25 mouse cellular contexts compared by ENCODE assay signal in genomic region chr13:30031684-30032335, GRCm38 (mm10). TPM values are rescaled to one million over a fixed set of nuclear protein-coding genes. Genes with fewer than 3 reads are reported as not detected.
DNase-seq lines count a peak whose midpoint lies in the region; ATAC-seq and TF ChIP-seq lines count a peak whose summit lies in the region.
"Had no signal": no experiment of that assay in that cellular context is flagged by ENCODE, and none has a peak within 500 bp of the region (broad histone marks: within the 10 kb centered on the region; RNA-seq: fewer than 3 reads in every experiment).

No protein-coding gene starts in this region.

- no peak overlapping the region for H3K4me3 ChIP-seq in heart, embryonic 11.5 days (ENCODE audit: low read depth, low read length)
- H3K4me3 ChIP-seq in MEL (ENCODE audit: control insufficient read depth in 1 of 2, insufficient read depth in 1 of 2, low read depth in 2 of 2, low read length in 2 of 2) = no peak overlapping the region
- H3K4me3 ChIP-seq: embryonic facial prominence, embryonic 13.5 days; gastrocnemius, adult 2 months; hindbrain, embryonic 15.5 days; limb, embryonic 10.5 days; midbrain, embryonic 10.5 days; myocyte; neural tube, embryonic 13.5 days had no signal

- no peak overlapping the region for H3K27ac ChIP-seq in heart, embryonic 11.5 days (ENCODE audit: low read depth, low read length)
- no peak overlapping the region for H3K27ac ChIP-seq in MEL (ENCODE audit: control insufficient read depth, low read depth, low read length)
- H3K27ac ChIP-seq: embryonic facial prominence, embryonic 13.5 days; gastrocnemius, adult 2 months; hindbrain, embryonic 15.5 days; limb, embryonic 10.5 days; midbrain, embryonic 10.5 days; neural tube, embryonic 13.5 days had no signal

- peak; percentile 84 for DNase-seq in heart, adult 11 months
- peak; percentile 11 for DNase-seq in MEL (ENCODE audit: low read depth, low spot score)
- DNase-seq in MN1 (ENCODE audit: low spot score) = peak; percentile 25
- DNase-seq in gonadal fat pad, adult 2 months (ENCODE audit: low read depth) = peak; percentile 51
- no peak for DNase-seq in spleen, postnatal 36 days (ENCODE audit: low spot score in 2 of 2)
- no peak for DNase-seq in layer of hippocampus, postnatal 10 days (ENCODE audit: low spot score in 2 of 2)
- DNase-seq: gastrocnemius, adult 2 months; heart, adult 18-20 months; kidney, adult 11 months; kidney, postnatal 4 days; layer of hippocampus, adult 9-11 months; liver; liver, postnatal 0 days; lung, postnatal 10 days; right cerebral cortex, adult 18-20 months had no signal

- no peak for TF ChIP-seq RAD21 in MEL (IDR thresholded peaks at IDR 0.05; ENCODE audit: low read depth, low read length)

- WGBS in heart, embryonic 11.5 days (ENCODE audit: insufficient replicate concordance) = 72% methylated on average over 13 of the region's 13 CpGs

- no peaks in the 10 kb centered on the region for H3K4me1 ChIP-seq in heart, embryonic 11.5 days (ENCODE audit: control insufficient read depth, insufficient read depth, low read length)
- no peaks in the 10 kb centered on the region for H3K4me1 ChIP-seq in MEL (ENCODE audit: control insufficient read depth in 1 of 2, insufficient read depth in 2 of 2, low read length in 2 of 2)
- H3K4me1 ChIP-seq: embryonic facial prominence, embryonic 13.5 days; hindbrain, embryonic 15.5 days; limb, embryonic 10.5 days; midbrain, embryonic 10.5 days; neural tube, embryonic 13.5 days had no signal

- TF ChIP-seq CTCF in MEL (IDR thresholded peaks at IDR 0.05 in 2 of 3, conservative IDR thresholded peaks at IDR 0.05 in 1 of 3; ENCODE audit: control insufficient read depth in 1 of 3, insufficient read depth in 1 of 3, low read depth in 2 of 3, low read length in 3 of 3, poor library complexity in 1 of 3, severe bottlenecking in 1 of 3) = no peak

- H3K9me3 ChIP-seq in heart, embryonic 11.5 days (replicated peaks; ENCODE audit: control insufficient read depth, low read length) = no peaks in the 10 kb centered on the region
- no peaks in the 10 kb centered on the region for H3K9me3 ChIP-seq in MEL (replicated peaks; ENCODE audit: insufficient read depth, low read length)
- H3K9me3 ChIP-seq: embryonic facial prominence, embryonic 13.5 days; hindbrain, embryonic 15.5 days; limb, embryonic 10.5 days; midbrain, embryonic 10.5 days; neural tube, embryonic 13.5 days had no signal

- H3K36me3 ChIP-seq in heart, embryonic 11.5 days (ENCODE audit: control insufficient read depth, insufficient read depth, low read length) = no peaks in the 10 kb centered on the region
- no peaks in the 10 kb centered on the region for H3K36me3 ChIP-seq in MEL (ENCODE audit: control insufficient read depth in 1 of 2, insufficient read depth in 2 of 2, low read length in 2 of 2)
- H3K36me3 ChIP-seq: embryonic facial prominence, embryonic 13.5 days; hindbrain, embryonic 15.5 days; limb, embryonic 10.5 days; midbrain, embryonic 10.5 days; neural tube, embryonic 13.5 days had no signal

- TF ChIP-seq POLR2A in MEL (IDR thresholded peaks at IDR 0.05; ENCODE audit: control insufficient read depth in 1 of 2, insufficient read depth in 1 of 2, low read depth in 1 of 2, low read length in 2 of 2, poor library complexity in 1 of 2) = no peak

- ATAC-seq in heart, embryonic 11.5 days (replicated peaks; ENCODE audit: insufficient number of reproducible peaks, low FRiP score, low TSS enrichment) = no peak
- ATAC-seq in granulocyte monocyte progenitor cell, adult 5-6 weeks (replicated peaks; ENCODE audit: poor library complexity, severe bottlenecking) = no peak
- ATAC-seq: forebrain, embryonic 14.5 days; liver, postnatal 0 days; midbrain, embryonic 16.5 days had no signal

- H3K9ac ChIP-seq in heart, embryonic 11.5 days (ENCODE audit: low read depth, low read length) = no peak overlapping the region
- no peak overlapping the region for H3K9ac ChIP-seq in MEL (ENCODE audit: control insufficient read depth, low read depth, low read length, poor library complexity, severe bottlenecking)
- H3K9ac ChIP-seq: embryonic facial prominence, embryonic 13.5 days; hindbrain, embryonic 15.5 days; liver, postnatal 0 days; neural tube, embryonic 13.5 days had no signal

- no peaks in the 10 kb centered on the region for H3K79me2 ChIP-seq in MEL (ENCODE audit: control insufficient read depth, insufficient read depth, low read length, poor library complexity)

- no peak for TF ChIP-seq EP300 in MEL (IDR thresholded peaks at IDR 0.05; ENCODE audit: low read depth in 1 of 2, low read length in 2 of 2)

- H3K4me2 ChIP-seq in heart, embryonic 11.5 days = no peak overlapping the region
- H3K4me2 ChIP-seq: embryonic facial prominence, embryonic 13.5 days; hindbrain, embryonic 15.5 days; neural tube, embryonic 13.5 days had no signal

- no peaks in the 10 kb centered on the region for H3K27me3 ChIP-seq in heart, embryonic 11.5 days (ENCODE audit: control insufficient read depth, insufficient read depth, low read length)
- peaks cover 0 to 3% of the 10 kb centered on the region in 2 experiments; a peak in 1 of 4 replicates for H3K27me3 ChIP-seq in MEL (ENCODE audit: control insufficient read depth in 1 of 2, insufficient read depth in 2 of 2, low read length in 2 of 2)
- H3K27me3 ChIP-seq: embryonic facial prominence, embryonic 13.5 days; hindbrain, embryonic 15.5 days; neural tube, embryonic 13.5 days had no signal

TF ChIP-seq in MEL, 35 proteins besides CTCF, POLR2A, EP300 and RAD21:
- peak; percentile 82 for TF ChIP-seq ZNF384 (IDR thresholded peaks at IDR 0.05; ENCODE audit: low read depth, low read length)
- no peak for TF ChIP-seq ZC3H11A (IDR thresholded peaks at IDR 0.05; ENCODE audit: low read depth, low read length)
- TF ChIP-seq GATA1 (IDR thresholded peaks at IDR 0.05; ENCODE audit: low read depth, low read length) = 0 out of 2 replicates have a peak, but pooled peaks have one; percentile 15
- TF ChIP-seq ZKSCAN1 (IDR thresholded peaks at IDR 0.05; ENCODE audit: low read depth, low read length) = no peak

RNA-seq across cellular contexts. Expression of gene E2f3, which starts 45.9 kb away (rescaled TPM):
- polyA plus RNA-seq in heart, embryonic 11.5 days (2014; fragmentation: Nextera tagmentation; extraction: Ambion mirVana) = 9.9 and 10.4 TPM in 2 replicates
- total RNA-seq in MEL (2012; rRNA removed) = 12.4 and 12.8 TPM in 2 replicates
- 10 to 100 TPM in 1 of 2 experiments, not detected in 1; 20.0 TPM for polyA plus RNA-seq in MEL (2012; ENCODE audit: insufficient read depth in 1 of 2, insufficient read length in 2 of 2, low read depth in 1 of 2, low replicate concordance in 2 of 2, missing spikeins in 1 of 2)
- 5.2 and 5.5 TPM in 2 replicates for polyA plus RNA-seq in gonadal fat pad, adult 2 months (2012; rRNA removed)
- total RNA-seq in layer of hippocampus, postnatal 10 days (2021) = 10 to 100 TPM; 25.8 to 27.5 TPM
- 19.8 and 22.6 TPM in 2 replicates for total RNA-seq in granulocyte monocyte progenitor cell, adult 5-6 weeks (2014; fragmentation: Nextera tagmentation)
- total RNA-seq in granulocyte monocyte progenitor cell, adult 5-6 weeks (2017) = 8.7 and 11.2 TPM in 2 replicates

Comparison
In these comparisons a context has a peak if more than half of its experiments do, and no peak if none do; other contexts are left out.
1. DNase-seq: peak in heart, adult 11 months (single experiment), MEL (single experiment), MN1 (single experiment) and gonadal fat pad, adult 2 months (single experiment); none in spleen, postnatal 36 days (0 of 2) and layer of hippocampus, postnatal 10 days (0 of 2).